Mouse (Mus musculus): ENCODE measurements around the gene Ocrl. TPM values are rescaled to one million over a fixed set of nuclear protein-coding genes. Genes with fewer than 3 reads are reported as not detected.

Ocrl gene
- polyA plus RNA-seq, 1 experiment from 2014 or later = 14.1 TPM

- no peaks in the 10 kb centered on the region for H3K36me3 ChIP-seq (ENCODE audit: control insufficient read depth, insufficient read depth, low read length)
- WGBS (ENCODE audit: insufficient replicate concordance) = 90% methylated on average over 3 of the region's 3 CpGs
- H3K9ac ChIP-seq (ENCODE audit: low read depth, low read length) = no peak overlapping the region
- H3K4me1 ChIP-seq (ENCODE audit: control insufficient read depth, insufficient read depth, low read length) = no peaks in the 10 kb centered on the region
- no peak overlapping the region for H3K4me3 ChIP-seq (ENCODE audit: low read depth, low read length)
- no peaks in the 10 kb centered on the region for H3K9me3 ChIP-seq (replicated peaks; ENCODE audit: control insufficient read depth, low read length)
- H3K27ac ChIP-seq (ENCODE audit: low read depth, low read length) = no peak overlapping the region
- ATAC-seq (replicated peaks; ENCODE audit: insufficient number of reproducible peaks, low FRiP score, low TSS enrichment) = no peak
- H3K27me3 ChIP-seq (ENCODE audit: control insufficient read depth, insufficient read depth, low read length) = no peaks in the 10 kb centered on the region
- no peak overlapping the region for H3K4me2 ChIP-seq
Measured at GRCm38 (mm10) chrX:47962579-47962978, 50.4 kb downstream of the Ocrl start.

- Histone ChIP-seq H3K4me1 (ENCODE audit: control insufficient read depth, insufficient read depth, low read length) (no peaks in the 10 kb centered on the region), H3K27ac (ENCODE audit: low read depth, low read length) (no peak overlapping the region), H3K9me3 (replicated peaks; ENCODE audit: control insufficient read depth, low read length) (no peaks in the 10 kb centered on the region), H3K4me2 (no peak overlapping the region), H3K9ac (ENCODE audit: low read depth, low read length) (no peak overlapping the region), H3K4me3 (ENCODE audit: low read depth, low read length) (no peak overlapping the region), H3K36me3 (ENCODE audit: control insufficient read depth, insufficient read depth, low read length) (no peaks in the 10 kb centered on the region), H3K27me3 (ENCODE audit: control insufficient read depth, insufficient read depth, low read length) (no peaks in the 10 kb centered on the region)
- WGBS (ENCODE audit: insufficient replicate concordance) = 82% methylated on average over 4 of the region's 4 CpGs
- ATAC-seq (replicated peaks; ENCODE audit: insufficient number of reproducible peaks, low FRiP score, low TSS enrichment) = no peak
Measured at GRCm38 (mm10) chrX:47970371-47970770, 58.2 kb downstream of the Ocrl start.

- Histone ChIP-seq H3K4me2 (no peak overlapping the region), H3K27me3 (ENCODE audit: control insufficient read depth, insufficient read depth, low read length) (no peaks in the 10 kb centered on the region), H3K4me3 (ENCODE audit: low read depth, low read length) (no peak overlapping the region), H3K27ac (ENCODE audit: low read depth, low read length) (no peak overlapping the region), H3K4me1 (ENCODE audit: control insufficient read depth, insufficient read depth, low read length) (no peaks in the 10 kb centered on the region), H3K9me3 (replicated peaks; ENCODE audit: control insufficient read depth, low read length) (no peaks in the 10 kb centered on the region), H3K9ac (ENCODE audit: low read depth, low read length) (no peak overlapping the region), H3K36me3 (ENCODE audit: control insufficient read depth, insufficient read depth, low read length) (no peaks in the 10 kb centered on the region)
- 85% methylated on average over 3 of the region's 3 CpGs for WGBS (ENCODE audit: insufficient replicate concordance)
- no peak for ATAC-seq (replicated peaks; ENCODE audit: insufficient number of reproducible peaks, low FRiP score, low TSS enrichment)
Measured at GRCm38 (mm10) chrX:47970864-47971263, 58.7 kb downstream of the Ocrl start.

- Histone ChIP-seq H3K4me1 (ENCODE audit: control insufficient read depth, insufficient read depth, low read length) (no peaks in the 10 kb centered on the region), H3K4me2 (no peak overlapping the region), H3K36me3 (ENCODE audit: control insufficient read depth, insufficient read depth, low read length) (no peaks in the 10 kb centered on the region), H3K27ac (ENCODE audit: low read depth, low read length) (no peak overlapping the region), H3K9ac (ENCODE audit: low read depth, low read length) (no peak overlapping the region), H3K4me3 (ENCODE audit: low read depth, low read length) (no peak overlapping the region), H3K27me3 (ENCODE audit: control insufficient read depth, insufficient read depth, low read length) (no peaks in the 10 kb centered on the region), H3K9me3 (replicated peaks; ENCODE audit: control insufficient read depth, low read length) (no peaks in the 10 kb centered on the region)
- no peak for ATAC-seq (replicated peaks; ENCODE audit: insufficient number of reproducible peaks, low FRiP score, low TSS enrichment)
- WGBS (ENCODE audit: insufficient replicate concordance) = 64% methylated on average over 10 of the region's 10 CpGs
Measured at GRCm38 (mm10) chrX:47971366-47972128, 59.4 kb downstream of the Ocrl start.

- no peak overlapping the region for H3K4me2 ChIP-seq
- H3K27me3 ChIP-seq (ENCODE audit: control insufficient read depth, insufficient read depth, low read length) = no peaks in the 10 kb centered on the region
- H3K27ac ChIP-seq (ENCODE audit: low read depth, low read length) = no peak overlapping the region
- WGBS (ENCODE audit: insufficient replicate concordance) = 67% methylated on average over 4 of the region's 4 CpGs
- H3K9me3 ChIP-seq (replicated peaks; ENCODE audit: control insufficient read depth, low read length) = no peaks in the 10 kb centered on the region
- ATAC-seq (replicated peaks; ENCODE audit: insufficient number of reproducible peaks, low FRiP score, low TSS enrichment) = no peak
- no peaks in the 10 kb centered on the region for H3K4me1 ChIP-seq (ENCODE audit: control insufficient read depth, insufficient read depth, low read length)
- no peak overlapping the region for H3K9ac ChIP-seq (ENCODE audit: low read depth, low read length)
- H3K36me3 ChIP-seq (ENCODE audit: control insufficient read depth, insufficient read depth, low read length) = no peaks in the 10 kb centered on the region
- H3K4me3 ChIP-seq (ENCODE audit: low read depth, low read length) = no peak overlapping the region
Measured at GRCm38 (mm10) chrX:47976551-47976950, 64.4 kb downstream of the Ocrl start.

- no peak for ATAC-seq (replicated peaks; ENCODE audit: insufficient number of reproducible peaks, low FRiP score, low TSS enrichment)
- H3K9ac ChIP-seq (ENCODE audit: low read depth, low read length) = no peak overlapping the region
- no peaks in the 10 kb centered on the region for H3K9me3 ChIP-seq (replicated peaks; ENCODE audit: control insufficient read depth, low read length)
- H3K36me3 ChIP-seq (ENCODE audit: control insufficient read depth, insufficient read depth, low read length) = no peaks in the 10 kb centered on the region
- 43% methylated on average over 5 of the region's 5 CpGs for WGBS (ENCODE audit: insufficient replicate concordance)
- no peak overlapping the region for H3K4me2 ChIP-seq
- H3K27ac ChIP-seq (ENCODE audit: low read depth, low read length) = no peak overlapping the region
- H3K4me1 ChIP-seq (ENCODE audit: control insufficient read depth, insufficient read depth, low read length) = no peaks in the 10 kb centered on the region
- H3K27me3 ChIP-seq (ENCODE audit: control insufficient read depth, insufficient read depth, low read length) = no peaks in the 10 kb centered on the region
- no peak overlapping the region for H3K4me3 ChIP-seq (ENCODE audit: low read depth, low read length)
Measured at GRCm38 (mm10) chrX:47977078-47977477, 64.9 kb downstream of the Ocrl start.

- no peak overlapping the region for H3K9ac ChIP-seq (ENCODE audit: low read depth, low read length)
- no peaks in the 10 kb centered on the region for H3K36me3 ChIP-seq (ENCODE audit: control insufficient read depth, insufficient read depth, low read length)
- H3K27ac ChIP-seq (ENCODE audit: low read depth, low read length) = no peak overlapping the region
- H3K27me3 ChIP-seq (ENCODE audit: control insufficient read depth, insufficient read depth, low read length) = no peaks in the 10 kb centered on the region
- WGBS (ENCODE audit: insufficient replicate concordance) = 16% methylated on average over 19 of the region's 19 CpGs
- H3K4me3 ChIP-seq (ENCODE audit: low read depth, low read length) = no peak overlapping the region
- ATAC-seq (replicated peaks; ENCODE audit: insufficient number of reproducible peaks, low FRiP score, low TSS enrichment) = no peak
- no peaks in the 10 kb centered on the region for H3K9me3 ChIP-seq (replicated peaks; ENCODE audit: control insufficient read depth, low read length)
- H3K4me1 ChIP-seq (ENCODE audit: control insufficient read depth, insufficient read depth, low read length) = no peaks in the 10 kb centered on the region
- H3K4me2 ChIP-seq = peak overlapping the region; percentile 51
Measured at GRCm38 (mm10) chrX:47985000-47985619, 72.9 kb downstream of the Ocrl start.

GRCm38 (mm10) chrX:47988024-47988423 lies 75.8 kb downstream of the Ocrl start:
- no peak for ATAC-seq (replicated peaks; ENCODE audit: insufficient number of reproducible peaks, low FRiP score, low TSS enrichment)
- H3K27me3 ChIP-seq (ENCODE audit: control insufficient read depth, insufficient read depth, low read length) = no peaks in the 10 kb centered on the region
- no peaks in the 10 kb centered on the region for H3K36me3 ChIP-seq (ENCODE audit: control insufficient read depth, insufficient read depth, low read length)
- no peak overlapping the region for H3K4me2 ChIP-seq
- H3K4me1 ChIP-seq (ENCODE audit: control insufficient read depth, insufficient read depth, low read length) = no peaks in the 10 kb centered on the region
- no peaks in the 10 kb centered on the region for H3K9me3 ChIP-seq (replicated peaks; ENCODE audit: control insufficient read depth, low read length)
- no peak overlapping the region for H3K9ac ChIP-seq (ENCODE audit: low read depth, low read length)
- WGBS (ENCODE audit: insufficient replicate concordance) = 65% methylated on average over 8 of the region's 8 CpGs
- no peak overlapping the region for H3K4me3 ChIP-seq (ENCODE audit: low read depth, low read length)
- H3K27ac ChIP-seq (ENCODE audit: low read depth, low read length) = no peak overlapping the region

- Histone ChIP-seq H3K36me3 (ENCODE audit: control insufficient read depth, insufficient read depth, low read length) (no peaks in the 10 kb centered on the region), H3K4me3 (ENCODE audit: low read depth, low read length) (no peak overlapping the region), H3K9ac (ENCODE audit: low read depth, low read length) (no peak overlapping the region), H3K4me1 (ENCODE audit: control insufficient read depth, insufficient read depth, low read length) (no peaks in the 10 kb centered on the region), H3K4me2 (peak overlapping the region; percentile 41), H3K9me3 (replicated peaks; ENCODE audit: control insufficient read depth, low read length) (no peaks in the 10 kb centered on the region), H3K27me3 (ENCODE audit: control insufficient read depth, insufficient read depth, low read length) (no peaks in the 10 kb centered on the region), H3K27ac (ENCODE audit: low read depth, low read length) (no peak overlapping the region)
- ATAC-seq (replicated peaks; ENCODE audit: insufficient number of reproducible peaks, low FRiP score, low TSS enrichment) = no peak
- 21% methylated on average over 8 of the region's 8 CpGs for WGBS (ENCODE audit: insufficient replicate concordance)
Measured at GRCm38 (mm10) chrX:47992606-47993005, 80.4 kb downstream of the Ocrl start.
